Mouse (Mus musculus): ENCODE measurements around the gene Pnmal2.

Pnmal2 gene

GRCm38 (mm10) chr7:16918014-16918413 is 26.5 kb upstream of the Pnmal2 start:
- DNase-seq: peak; percentile 67

- peak; percentile 55 for DNase-seq
Observed at GRCm38 (mm10) chr7:16918670-16919069, 25.8 kb upstream of the Pnmal2 start.

- peak; percentile 60 for DNase-seq
Observed at GRCm38 (mm10) chr7:16919395-16920149, 24.9 kb upstream of the Pnmal2 start.

GRCm38 (mm10) chr7:16920150-16920579 is 24.3 kb upstream of the Pnmal2 start:
- DNase-seq: peak; percentile 65

GRCm38 (mm10) chr7:16920818-16921791 is 23.4 kb upstream of the Pnmal2 start:
- DNase-seq: peak; percentile 68

GRCm38 (mm10) chr7:16921881-16922335 is 22.6 kb upstream of the Pnmal2 start:
- DNase-seq: peak; percentile 68

- DNase-seq: peak; percentile 78
Observed at GRCm38 (mm10) chr7:16922360-16922973, 22.0 kb upstream of the Pnmal2 start.

GRCm38 (mm10) chr7:16923283-16924036 is 21.0 kb upstream of the Pnmal2 start:
- DNase-seq: peak; percentile 84

- DNase-seq: peak; percentile 100
Observed at GRCm38 (mm10) chr7:16924037-16924834, 20.2 kb upstream of the Pnmal2 start, which contains the start of gene Calm3. Calm3 (minus strand) TSS chr7:16924114.

GRCm38 (mm10) chr7:16928341-16928740 is 16.1 kb upstream of the Pnmal2 start:
- DNase-seq: no peak

GRCm38 (mm10) chr7:16930850-16931249 is 13.6 kb upstream of the Pnmal2 start:
- peak; percentile 91 for DNase-seq

GRCm38 (mm10) chr7:16931968-16932627 is 12.4 kb upstream of the Pnmal2 start:
- DNase-seq: peak; percentile 95

GRCm38 (mm10) chr7:16932704-16933577 is 11.5 kb upstream of the Pnmal2 start:
- DNase-seq: peak; percentile 89

GRCm38 (mm10) chr7:16937312-16937711 is 7.2 kb upstream of the Pnmal2 start:
- DNase-seq: peak; percentile 54

- DNase-seq: peak; percentile 57
Observed at GRCm38 (mm10) chr7:16938117-16938791, 6.2 kb upstream of the Pnmal2 start.

GRCm38 (mm10) chr7:16940292-16940691 is 4.2 kb upstream of the Pnmal2 start:
- no peak for DNase-seq

- DNase-seq: no peak
Observed at GRCm38 (mm10) chr7:16942861-16943260, 1.6 kb upstream of the Pnmal2 start.

- DNase-seq: no peak
Observed at GRCm38 (mm10) chr7:16944808-16945315, 380 bp downstream of the Pnmal2 start.

- DNase-seq: peak; percentile 71
Observed at GRCm38 (mm10) chr7:16945419-16945818, 937 bp downstream of the Pnmal2 start.

All from cerebellum, adult 9-10 months (tissue).